Mouse (Mus musculus): ENCODE results near the gene Nrip1. TPM values are rescaled to one million over a fixed set of nuclear protein-coding genes. Genes with fewer than 3 reads are reported as not detected.
"Not testable (repeated sequence)": the region's sequence is repeated elsewhere in the genome, so short reads cannot be mapped to it uniquely, and the experiment has no call there.

Gene Nrip1
- 10 to 100 TPM; 75.5 to 93.1 TPM for total RNA-seq (2021)
- long read RNA-seq, experiment 1, full-length matches to known transcripts = 3 of 5 reads
- long read RNA-seq, experiment 1, partial matches to known transcripts = 0 of 5 reads
- long read RNA-seq, experiment 1, other reads (novel, unspliced or antisense) = 2 of 5 reads
- long read RNA-seq, experiment 2, full-length matches to known transcripts = 3 of 19 reads
- long read RNA-seq, experiment 2, partial matches to known transcripts = 0 of 19 reads
- long read RNA-seq, experiment 2, other reads (novel, unspliced or antisense) = 16 of 19 reads

DNA sequence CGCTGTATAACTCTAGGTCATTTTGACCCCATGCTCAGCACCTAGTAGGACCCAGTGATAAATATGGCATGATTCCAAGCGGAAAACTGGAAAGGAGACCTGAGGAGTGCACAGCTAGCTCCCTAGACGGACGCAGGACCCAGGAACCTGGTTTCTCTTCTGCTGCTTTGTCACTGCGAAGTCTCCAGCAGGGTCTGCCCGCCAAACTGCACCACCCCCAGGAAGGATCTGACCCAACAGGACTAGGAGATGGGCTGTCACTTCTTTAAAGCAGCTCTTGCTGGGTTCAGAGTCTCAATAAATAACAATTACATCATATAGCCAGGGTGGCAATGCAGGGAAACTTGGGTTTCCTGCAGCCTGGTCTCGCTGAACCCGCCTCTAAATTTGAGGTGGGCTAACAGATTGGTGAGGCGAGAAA is at the start of gene Nrip1:
Gene Nrip1, minus strand, starts transcription at position 157 of the 421 bp plus-strand sequence.
- peak in 1 of 2 experiments; percentile 63 for DNase-seq (ENCODE audit: low spot score in 2 of 2)

DNA sequence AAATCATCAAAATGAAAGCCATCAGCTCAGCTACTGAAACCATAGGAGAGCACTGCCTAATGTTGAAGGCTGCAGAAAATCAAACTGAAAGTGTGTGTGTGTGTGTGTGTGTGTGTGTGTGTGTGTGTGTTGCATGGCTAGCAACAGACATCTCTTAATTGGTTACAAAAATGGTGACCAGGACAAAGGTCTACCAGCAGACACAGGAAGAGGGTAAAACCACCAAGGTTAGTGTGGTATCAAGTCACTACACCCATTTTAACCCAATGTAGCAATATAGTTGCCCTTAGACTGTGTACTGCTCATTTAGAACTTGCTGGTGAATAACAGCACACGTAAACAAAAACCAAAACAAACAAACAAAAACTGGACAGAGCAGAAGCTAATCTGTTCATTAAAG is 48.9 kb upstream of the Nrip1 start:
- no peak for DNase-seq (ENCODE audit: low spot score in 2 of 2)

DNA sequence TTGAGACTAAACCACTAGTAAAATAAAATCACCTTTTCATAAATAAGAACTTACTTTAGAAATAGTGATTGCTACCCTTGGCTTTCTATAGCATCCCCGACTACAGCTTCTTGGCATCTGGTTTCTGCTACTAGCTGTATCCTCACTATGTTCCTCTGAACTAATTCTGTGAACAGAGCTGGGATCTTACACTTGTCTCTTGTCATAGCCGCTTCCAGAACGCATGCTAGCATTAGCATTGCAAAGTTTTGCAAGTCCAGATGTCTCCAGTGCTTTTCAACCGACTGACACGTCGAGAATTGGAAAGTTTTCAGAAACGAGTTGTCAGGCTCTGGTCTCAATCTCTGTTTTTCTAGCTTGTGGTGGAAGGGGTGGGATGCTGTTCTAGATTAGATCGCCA is 46.2 kb upstream of the Nrip1 start:
- no peak for DNase-seq (ENCODE audit: low spot score in 2 of 2)

GRCm38 (mm10) chr16:76416477-76416876 is 42.9 kb upstream of the Nrip1 start:
- DNase-seq (ENCODE audit: low spot score in 2 of 2) = no peak

DNA sequence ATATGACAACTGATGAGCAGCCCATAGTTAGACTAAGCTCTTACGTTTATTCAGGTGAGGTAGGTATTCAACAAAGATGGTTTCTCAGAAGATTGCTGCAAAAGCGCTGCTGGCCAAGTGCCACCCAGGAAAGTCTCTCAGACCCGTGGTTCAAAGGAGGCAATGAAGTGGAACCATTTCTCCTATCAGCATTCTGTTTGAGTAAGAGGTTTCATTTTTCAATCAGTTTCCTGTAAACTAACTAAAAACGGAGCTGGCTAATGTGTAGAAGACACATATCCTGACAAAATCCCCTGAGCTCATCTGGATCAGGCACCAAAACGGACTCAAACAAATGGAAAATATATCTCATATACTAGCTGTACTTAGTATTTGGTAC is 42.4 kb upstream of the Nrip1 start:
- no peak for DNase-seq (ENCODE audit: low spot score in 2 of 2)

DNA sequence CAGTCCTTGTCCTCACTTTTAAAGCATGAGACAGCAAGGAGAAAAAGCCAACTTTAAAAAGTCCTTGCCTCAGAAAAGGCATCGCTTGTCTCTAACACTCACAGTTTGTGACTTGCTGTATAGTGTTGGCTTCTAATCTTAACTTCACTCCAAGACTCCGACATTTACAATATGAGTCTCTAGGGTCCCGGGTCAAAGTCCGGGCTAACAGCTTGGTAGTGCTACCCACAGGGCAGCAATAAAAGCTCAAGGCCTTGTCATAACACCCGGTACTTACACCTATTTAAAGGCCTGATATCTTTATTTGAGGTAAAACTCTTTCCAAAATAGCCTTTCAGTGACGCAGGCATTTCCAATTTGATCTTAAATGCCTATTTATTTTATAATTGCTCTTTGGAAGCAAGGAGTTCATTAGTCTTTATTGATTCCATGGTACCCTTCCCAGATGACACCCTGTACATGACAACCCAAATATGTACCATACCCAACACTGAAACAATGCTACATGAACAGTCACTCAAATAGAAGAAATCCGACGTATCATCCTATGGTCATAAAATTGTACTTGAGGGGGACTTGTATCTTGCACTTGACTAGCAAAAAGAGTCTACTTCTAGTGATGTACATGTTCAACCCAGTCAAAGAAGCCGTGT is 41.9 kb upstream of the Nrip1 start:
- DNase-seq (ENCODE audit: low spot score in 2 of 2) = no peak

GRCm38 (mm10) chr16:76414528-76414927 is 40.9 kb upstream of the Nrip1 start:
- no peak for DNase-seq (ENCODE audit: low spot score in 2 of 2)

DNA sequence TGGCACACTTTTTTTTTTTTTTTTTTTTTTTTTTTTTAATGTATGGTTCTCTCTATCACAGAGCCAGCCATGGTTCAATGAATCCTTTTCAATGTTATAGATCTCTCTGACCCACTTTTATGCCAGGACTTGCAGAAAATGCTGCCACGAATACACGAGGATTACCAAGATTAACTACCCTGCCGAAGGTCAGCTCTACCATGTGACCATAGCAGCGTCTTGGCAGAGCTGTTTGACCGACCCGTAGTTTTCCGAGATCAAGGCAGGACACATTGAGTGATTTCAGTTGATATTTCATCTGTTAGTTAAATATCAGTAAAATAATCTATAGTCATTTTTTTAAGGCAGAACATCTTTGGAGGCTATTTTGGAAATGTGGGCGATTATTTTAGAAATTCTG is 40.0 kb upstream of the Nrip1 start:
- no peak for DNase-seq (ENCODE audit: low spot score in 2 of 2)

GRCm38 (mm10) chr16:76409355-76409722 is 35.7 kb upstream of the Nrip1 start:
- DNase-seq (ENCODE audit: low spot score in 2 of 2) = no peak

DNA sequence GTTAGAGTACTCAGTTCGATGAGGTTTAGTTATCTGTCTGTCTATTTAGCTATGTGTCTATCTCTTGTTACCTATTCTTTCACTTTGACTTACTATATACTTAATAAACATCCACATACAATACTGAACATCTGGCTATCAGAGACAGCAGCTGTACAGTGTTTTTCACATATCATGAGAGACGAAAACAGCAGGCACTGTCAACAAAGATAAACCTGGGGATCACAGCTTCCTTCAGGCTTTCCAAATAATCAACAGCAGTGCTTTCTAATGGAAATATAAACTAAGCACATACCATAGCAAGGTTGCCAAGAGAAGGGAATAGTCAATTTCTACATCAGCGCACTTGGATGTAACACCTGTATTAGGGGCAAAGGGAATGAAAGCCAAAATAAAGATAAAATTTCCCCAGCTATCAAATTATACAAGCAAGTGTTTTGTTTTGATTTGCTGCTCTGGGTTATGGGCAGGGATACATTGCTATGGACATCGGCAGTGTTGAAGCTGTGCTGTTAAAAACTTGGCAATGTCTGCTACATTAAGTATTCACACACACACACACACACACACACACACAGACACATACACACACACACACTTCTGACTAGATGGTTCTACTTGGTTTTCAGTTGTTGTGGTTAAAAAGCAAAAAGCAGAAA is 35.2 kb upstream of the Nrip1 start:
- no peak for DNase-seq (ENCODE audit: low spot score in 2 of 2)

DNA sequence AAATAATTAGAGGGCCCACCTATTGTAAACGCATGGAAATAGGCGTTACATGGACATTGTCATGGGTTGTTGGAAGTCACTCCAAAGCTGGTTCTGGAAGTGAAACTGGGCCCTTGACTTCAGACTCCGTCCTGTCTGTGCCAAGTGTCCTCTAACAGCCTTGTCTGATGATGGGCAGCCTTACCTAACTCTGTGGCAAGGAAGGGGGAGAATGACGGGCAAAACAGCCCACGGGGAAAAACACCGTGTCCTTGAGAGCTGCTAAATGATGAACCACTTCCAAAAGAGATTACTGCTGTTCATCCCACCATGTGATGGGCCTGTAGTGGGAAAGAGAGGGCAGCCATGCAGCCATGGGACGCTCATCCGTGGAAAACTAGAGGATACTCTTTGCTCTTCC is 34.6 kb upstream of the Nrip1 start:
- DNase-seq (ENCODE audit: low spot score in 2 of 2) = no peak

- no peak for DNase-seq (ENCODE audit: low spot score in 2 of 2)
Measured at GRCm38 (mm10) chr16:76407321-76407920, 33.8 kb upstream of the Nrip1 start.

- no peak for DNase-seq (ENCODE audit: low spot score in 2 of 2)
Measured at GRCm38 (mm10) chr16:76406897-76407296, 33.3 kb upstream of the Nrip1 start.

- DNase-seq (ENCODE audit: low spot score in 2 of 2) = no peak
Measured at GRCm38 (mm10) chr16:76406319-76406718, 32.7 kb upstream of the Nrip1 start.

- not testable (repeated sequence) for DNase-seq (ENCODE audit: low spot score in 2 of 2)
Measured at GRCm38 (mm10) chr16:76403305-76403704, 29.7 kb upstream of the Nrip1 start.

DNA sequence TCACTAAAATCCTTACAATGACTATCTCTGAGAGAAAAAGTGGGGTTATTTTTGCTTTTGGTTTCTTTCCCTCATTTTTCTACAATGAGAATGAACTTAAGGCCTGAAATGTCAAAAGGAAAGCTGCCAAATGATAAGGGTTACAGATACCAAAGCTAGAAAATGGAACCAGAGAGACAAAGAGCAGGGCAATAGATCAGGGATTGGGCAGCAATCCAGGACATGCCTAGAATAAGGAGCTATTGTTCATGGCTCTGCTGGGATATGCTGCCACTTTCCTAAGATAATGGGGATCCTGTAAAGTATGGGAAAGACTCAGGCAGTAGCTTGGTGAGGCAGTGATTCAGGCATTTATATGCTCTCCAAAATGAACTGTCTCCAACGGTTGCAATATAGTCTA is 22.9 kb upstream of the Nrip1 start:
- DNase-seq (ENCODE audit: low spot score in 2 of 2) = no peak

DNA sequence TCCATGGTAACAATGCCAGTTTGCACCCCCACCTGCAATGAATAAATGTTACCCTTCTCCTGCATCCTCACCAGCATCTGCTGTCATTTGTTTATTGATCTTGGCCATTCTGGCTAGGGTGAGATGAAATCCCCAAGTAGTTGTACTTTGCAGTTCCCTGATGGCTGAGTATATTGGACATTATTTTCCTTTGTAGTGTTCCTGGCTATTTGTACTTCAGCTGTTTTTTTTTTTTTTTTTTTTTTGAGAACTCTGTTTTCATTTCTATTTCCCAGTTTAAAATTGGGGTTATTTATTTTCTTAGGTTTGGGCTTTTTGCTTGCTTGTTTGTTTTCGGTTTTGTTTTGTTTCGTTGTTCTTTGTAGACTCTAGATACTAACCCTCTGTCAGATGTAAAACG is 19.6 kb upstream of the Nrip1 start:
- no peak for DNase-seq (ENCODE audit: low spot score in 2 of 2)

- DNase-seq (ENCODE audit: low spot score in 2 of 2) = no peak
Measured at GRCm38 (mm10) chr16:76386496-76386895, 12.9 kb upstream of the Nrip1 start.

DNA sequence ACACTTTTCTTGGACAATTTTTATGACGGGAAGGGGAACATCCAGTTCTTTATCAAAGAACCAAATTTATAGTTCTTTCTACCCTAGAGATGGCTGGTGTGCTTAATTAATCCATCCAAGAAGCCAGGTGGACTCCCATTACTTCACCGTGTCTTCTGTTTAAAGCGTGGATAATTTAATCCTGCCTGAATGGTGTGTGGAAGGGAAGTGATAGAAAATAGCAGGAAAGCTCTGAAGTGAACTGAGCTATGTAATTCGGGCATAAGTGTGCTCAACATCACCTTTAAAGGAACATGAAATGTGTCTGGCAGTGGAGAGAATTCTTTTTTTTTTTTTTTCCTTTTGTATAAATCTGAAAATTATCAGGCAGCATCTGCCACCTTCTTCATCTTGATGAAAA is 12.4 kb upstream of the Nrip1 start:
- DNase-seq (ENCODE audit: low spot score in 2 of 2) = no peak

DNA sequence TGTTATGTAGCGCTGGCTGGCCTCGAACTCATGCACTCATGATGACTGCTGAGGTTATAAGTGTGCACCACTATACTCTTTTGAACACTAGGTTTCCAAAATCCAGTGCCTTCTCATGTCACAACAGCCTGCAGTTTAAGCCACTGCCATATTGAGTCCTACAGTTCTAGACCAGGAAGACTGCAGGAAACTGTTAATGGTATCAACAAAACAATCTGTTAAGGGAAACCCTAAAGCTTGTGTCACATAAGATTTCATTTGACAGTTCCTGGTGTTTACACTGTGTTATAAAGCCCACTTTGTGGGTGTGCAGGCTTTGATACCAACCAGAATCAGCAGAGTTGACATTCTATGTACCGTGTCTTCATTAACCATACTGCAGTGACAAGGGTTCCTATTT is 3.6 kb upstream of the Nrip1 start:
- no peak for DNase-seq (ENCODE audit: low spot score in 2 of 2)

DNA sequence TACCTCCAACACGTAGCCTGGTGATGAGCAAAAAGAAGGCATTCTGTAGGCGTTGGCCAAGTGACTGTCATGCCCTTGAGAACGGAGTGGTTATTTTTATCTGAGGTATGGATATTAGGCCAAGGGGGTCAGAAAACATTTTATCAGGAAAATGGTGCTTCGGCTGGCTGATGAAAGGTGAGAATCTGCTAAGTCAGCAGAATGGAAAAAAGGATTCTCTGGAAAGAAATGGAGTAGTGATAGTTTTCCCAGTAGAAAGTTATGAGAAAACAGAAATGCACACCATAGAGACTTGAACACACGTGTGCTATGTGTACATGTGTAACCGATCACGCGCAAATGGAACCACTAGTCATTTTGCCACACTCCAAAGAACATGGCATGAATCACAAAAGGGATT is 3.0 kb upstream of the Nrip1 start:
- DNase-seq (ENCODE audit: low spot score in 2 of 2) = no peak

- peak; percentile 86 to 88 for DNase-seq (ENCODE audit: low spot score in 2 of 2)
Measured at GRCm38 (mm10) chr16:76372941-76373561, 576 bp downstream of the Nrip1 start.

Measured in adrenal gland, adult 18-20 months (tissue).